Mouse (Mus musculus): ENCODE data around the gene Tyro3. TPM values are rescaled to one million over a fixed set of nuclear protein-coding genes. Genes with fewer than 3 reads are reported as not detected.

The Tyro3 gene
- total RNA-seq, 2 experiments from 2014 or later: 1.9 to 2.2 TPM

DNA sequence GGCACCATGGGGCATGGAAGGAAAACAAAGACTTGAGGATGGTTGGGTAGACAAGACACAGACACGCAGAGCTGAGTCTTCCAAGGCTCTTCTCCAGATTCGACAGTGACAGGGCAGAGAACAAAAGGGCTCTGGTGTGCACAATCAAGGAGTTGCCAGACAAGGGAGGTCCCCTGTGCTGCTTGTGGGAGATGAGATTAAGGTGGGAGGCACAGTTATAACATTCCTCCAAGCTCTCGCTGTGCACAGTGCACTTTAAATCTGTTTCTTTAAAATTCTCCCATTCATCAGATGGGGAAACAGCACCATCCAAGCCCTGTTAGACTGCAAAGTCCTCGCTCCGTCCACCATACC is 6.7 kb downstream of the Tyro3 start:
- DNase-seq: no peak

DNA sequence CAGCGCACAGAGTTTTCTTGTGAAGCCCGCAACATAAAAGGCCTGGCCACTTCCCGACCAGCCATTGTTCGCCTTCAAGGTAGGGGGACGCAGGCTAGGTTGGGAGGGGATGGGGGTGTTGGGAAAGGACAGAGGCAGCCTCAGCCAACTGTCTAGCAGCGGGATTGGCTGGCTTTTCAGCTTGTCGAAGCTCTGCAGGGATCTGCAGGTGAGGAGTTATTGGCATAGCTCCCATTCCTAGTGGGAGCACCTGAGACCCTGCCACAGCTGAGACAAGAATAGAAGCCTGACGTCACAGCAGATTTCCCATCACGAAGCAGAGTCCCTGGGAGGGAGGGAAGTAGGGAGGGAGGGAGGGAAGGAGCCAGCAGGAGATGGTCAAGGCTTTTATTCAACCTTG is 7.2 kb downstream of the Tyro3 start:
- no peak for DNase-seq

DNA sequence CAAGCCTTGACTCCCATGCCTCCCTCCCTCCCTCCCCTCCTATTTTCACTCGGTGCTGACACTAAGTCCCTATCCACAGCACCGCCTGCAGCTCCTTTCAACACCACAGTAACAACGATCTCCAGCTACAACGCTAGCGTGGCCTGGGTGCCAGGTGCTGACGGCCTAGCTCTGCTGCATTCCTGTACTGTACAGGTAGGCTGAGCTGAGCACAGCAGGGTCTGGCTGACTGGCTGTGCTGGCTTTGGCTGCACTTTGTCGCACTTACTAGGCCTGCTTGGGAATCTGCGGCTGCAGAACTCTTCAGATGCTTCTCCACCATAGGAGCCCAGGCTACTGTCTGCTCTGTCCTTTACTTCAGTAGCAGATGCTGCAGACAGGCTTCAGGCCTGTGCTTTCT is 8.0 kb downstream of the Tyro3 start:
- no peak for DNase-seq

DNA sequence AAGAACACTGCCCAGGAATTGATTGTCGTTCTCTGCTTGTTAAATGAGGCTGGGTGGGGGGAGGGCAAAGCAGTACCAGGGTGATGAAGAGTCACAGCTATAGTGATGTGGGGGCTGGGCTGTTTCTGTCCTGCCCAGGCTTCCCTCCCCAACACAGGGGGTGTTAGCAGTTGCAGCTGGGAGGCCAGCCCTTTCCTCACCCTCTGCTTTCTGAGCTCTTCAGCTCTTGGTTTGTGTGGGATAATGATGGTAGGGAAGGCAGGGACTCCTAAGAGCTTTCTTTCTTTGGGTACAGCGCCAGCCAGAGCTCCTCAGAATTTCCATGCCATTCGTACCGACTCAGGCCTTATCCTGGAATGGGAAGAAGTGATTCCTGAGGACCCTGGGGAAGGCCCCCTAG is 10.9 kb downstream of the Tyro3 start:
- no peak for DNase-seq

DNA sequence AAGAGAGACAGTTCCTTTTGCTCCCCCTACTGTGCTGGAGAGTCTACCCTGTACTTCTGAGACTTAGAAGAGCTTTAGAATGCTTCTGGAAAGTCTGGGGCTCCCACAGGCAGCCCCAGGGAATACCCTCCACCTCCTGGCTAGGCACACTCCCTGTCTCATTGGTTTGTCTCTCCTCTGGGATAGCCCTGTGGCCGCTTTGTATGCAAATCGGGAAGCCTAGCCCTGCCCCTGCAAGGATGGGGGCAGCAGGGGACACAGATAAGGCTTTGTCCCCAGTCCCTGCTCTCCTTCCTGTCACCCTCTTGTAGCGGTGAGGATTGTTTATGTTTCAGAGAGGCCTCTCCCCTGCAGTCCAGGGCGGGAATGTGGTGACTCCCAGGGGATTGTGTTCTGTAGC is 11.3 kb downstream of the Tyro3 start:
- no peak for DNase-seq

DNA sequence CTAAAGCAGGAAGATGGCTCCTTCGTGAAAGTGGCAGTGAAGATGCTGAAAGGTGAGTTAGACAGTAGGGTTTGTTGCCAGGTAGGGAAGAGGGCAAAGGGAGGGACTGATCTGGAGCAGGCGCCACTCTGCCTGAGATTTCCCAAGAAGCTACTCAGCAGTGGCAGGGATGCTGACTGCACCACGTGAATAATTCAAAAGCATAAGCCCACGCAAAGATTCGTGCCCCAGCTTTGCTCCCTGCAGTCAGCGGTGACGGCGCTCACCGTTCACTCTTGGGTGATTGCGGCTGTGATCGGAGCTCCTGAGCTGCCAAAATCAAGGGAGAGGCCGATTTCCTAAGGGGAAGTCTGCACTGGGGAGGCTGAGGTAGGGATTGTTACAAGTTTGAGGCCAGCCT is 13.4 kb downstream of the Tyro3 start:
- DNase-seq: no peak

DNA sequence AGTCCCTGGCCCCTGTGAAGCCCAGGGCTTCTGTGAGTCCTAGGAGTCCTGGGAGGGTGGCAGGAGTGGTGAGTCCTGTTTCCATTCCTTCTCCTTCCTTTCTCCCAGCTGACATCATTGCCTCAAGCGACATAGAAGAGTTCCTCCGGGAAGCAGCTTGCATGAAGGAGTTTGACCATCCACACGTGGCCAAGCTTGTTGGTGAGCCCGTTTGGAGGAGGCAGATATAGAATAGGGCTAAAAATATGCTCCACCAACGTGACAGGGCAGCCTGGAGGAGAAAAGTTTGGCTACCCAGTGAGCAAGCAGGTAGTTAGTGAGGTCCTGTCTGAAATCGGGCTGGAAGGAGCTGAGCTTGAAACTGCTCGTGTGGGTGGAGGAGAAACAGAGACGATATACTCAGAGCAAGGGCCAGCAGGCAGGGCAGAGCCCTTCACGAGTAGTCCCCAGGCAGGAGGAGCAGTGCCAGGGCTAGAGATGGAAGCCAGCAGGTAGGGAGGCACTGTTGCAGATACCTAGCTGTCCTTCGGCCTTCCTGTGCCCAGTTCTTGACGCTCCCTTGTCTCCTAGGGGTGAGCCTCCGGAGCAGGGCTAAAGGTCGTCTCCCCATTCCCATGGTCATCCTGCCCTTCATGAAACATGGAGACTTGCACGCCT is 14.1 kb downstream of the Tyro3 start:
- DNase-seq: peak; percentile 18 to 20

DNA sequence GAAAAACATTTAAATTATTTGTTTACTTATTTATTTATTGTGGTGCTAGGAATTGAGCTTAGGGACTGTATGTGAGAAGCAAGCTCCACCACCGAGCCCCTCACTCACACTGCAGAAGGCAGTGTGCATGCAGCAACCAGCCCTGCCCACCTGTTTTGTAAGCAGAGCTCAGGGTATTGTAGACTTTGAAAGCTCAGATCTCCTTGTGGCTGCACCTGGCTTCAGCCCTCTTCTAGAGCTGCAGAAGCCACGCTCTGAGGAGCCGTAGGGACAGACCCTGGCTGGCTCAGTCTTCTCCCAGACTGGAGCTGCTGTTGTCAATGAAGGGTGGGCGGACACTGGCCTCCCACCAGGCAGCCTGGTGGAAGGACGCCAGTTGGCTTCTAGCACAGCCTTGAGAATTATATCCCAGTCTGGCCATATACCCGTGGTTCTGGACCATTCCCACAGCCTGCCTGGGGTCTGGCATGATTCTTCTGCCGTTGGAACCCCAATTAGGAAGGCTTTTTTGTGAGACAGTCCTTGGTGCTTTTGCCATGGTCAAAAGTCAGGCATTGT is 16.9 kb downstream of the Tyro3 start:
- DNase-seq: peak in 1 of 2 experiments; percentile 23

DNA sequence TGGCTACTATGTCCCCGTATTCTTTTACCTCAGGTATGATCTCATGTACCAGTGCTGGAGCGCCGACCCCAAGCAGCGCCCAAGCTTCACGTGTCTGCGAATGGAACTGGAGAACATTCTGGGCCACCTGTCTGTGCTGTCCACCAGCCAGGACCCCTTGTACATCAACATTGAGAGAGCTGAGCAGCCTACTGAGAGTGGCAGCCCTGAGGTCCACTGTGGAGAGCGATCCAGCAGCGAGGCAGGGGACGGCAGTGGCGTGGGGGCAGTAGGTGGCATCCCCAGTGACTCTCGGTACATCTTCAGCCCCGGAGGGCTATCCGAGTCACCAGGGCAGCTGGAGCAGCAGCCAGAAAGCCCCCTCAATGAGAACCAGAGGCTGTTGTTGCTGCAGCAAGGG is 19.1 kb downstream of the Tyro3 start:
- no peak for DNase-seq

DNA sequence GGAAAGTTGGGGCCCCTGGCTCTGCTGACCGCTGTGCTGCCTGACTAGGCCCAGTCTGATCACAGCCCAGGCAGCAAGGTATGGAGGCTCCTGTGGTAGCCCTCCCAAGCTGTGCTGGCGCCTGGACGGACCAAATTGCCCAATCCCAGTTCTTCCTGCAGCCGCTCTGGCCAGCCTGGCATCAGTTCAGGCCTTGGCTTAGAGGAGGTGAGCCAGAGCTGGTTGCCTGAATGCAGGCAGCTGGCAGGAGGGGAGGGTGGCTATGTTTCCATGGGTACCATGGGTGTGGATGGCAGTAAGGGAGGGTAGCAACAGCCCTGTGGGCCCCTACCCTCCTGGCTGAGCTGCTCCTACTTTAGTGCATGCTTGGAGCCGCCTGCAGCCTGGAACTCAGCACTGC is 19.5 kb downstream of the Tyro3 start:
- DNase-seq: no peak

DNA sequence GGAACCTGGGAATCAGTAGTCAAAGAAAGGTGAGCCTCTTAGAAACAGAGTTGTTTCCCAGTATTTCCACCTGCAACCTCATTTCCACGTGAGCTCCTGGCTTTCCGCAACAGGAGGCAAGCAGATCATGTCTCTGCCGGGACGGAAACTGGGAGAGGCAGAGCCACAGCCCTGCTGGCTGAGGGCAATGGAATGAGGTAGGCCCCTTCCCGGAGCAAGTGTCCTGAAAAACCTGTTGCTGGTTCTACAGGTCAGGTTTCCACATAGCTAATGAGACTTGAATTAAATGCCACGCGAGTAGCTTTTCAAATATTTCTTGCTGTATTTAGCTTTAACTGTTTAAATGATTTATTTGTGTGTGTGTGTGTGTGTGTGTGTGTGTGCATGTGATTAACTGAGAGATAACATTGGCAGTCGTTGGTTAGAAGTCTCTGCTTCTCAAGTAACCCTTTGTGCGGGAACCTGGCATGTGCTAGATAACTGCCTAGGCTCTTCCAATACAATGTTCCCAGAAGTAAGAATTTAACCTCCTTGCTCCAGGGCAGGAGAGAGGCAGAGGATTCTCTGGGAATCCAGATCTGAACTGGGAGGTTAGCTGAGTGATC is 21.2 kb downstream of the Tyro3 start:
- no peak for DNase-seq

DNA sequence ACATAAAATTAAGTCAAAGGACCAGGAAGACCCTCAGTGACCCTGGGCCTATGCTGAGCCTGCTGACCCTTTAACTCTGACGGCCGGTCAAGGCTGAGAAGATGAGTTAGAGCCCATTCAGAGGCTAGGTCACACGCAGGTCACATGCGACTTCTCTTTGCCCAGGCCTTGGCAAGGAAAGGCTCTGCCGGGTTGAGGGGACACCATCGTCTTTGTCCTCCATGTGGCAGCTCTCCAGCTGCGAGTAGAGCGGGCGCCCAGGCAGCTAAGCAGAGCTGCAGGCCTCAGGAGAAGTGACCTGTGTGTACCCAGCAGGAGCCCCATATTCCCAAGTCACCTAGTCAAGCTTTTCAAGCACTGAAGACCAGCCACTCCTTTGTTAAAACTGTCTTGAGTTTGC is 23.6 kb downstream of the Tyro3 start:
- peak in 1 of 2 experiments; percentile 20 for DNase-seq

DNA sequence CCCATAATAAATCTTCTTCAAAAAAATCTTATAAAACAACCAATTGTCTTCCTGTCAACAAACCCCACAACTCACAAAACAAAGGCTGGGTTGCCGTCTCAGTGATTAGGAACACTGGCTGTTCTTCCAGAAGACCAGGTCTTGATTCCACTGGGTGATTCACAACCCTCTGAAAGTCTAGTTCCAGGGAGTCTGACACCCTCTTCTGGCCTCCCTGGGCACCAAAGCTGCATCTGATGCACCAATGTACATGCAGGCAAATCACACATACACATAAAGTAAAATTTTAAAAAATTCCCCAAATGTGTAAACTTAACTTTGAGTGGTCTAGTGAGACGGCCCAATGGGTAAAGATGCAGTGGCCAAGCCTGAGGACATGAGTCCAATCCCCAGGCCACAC is 33.0 kb downstream of the Tyro3 start:
- no peak for DNase-seq

DNA sequence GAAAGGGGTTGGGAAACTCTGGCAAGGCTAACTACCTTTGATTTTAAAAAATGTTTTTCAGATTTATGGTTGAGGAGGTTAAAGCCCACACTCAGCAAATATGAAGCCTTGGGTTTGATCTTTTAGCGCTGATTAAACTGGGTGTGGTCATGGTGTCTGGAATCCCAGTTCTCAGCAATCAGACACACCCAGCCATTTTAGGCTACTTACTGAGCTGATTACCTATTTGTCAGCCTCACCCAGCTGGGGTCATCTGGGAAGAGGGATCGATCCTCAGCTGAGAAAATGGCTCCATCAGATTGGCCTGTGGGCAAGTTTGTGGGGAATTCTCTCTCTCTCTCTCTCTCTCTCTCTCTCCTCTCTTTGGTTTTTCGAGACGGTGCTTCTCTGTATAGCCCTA is 36.7 kb downstream of the Tyro3 start:
- no peak for DNase-seq

DNA sequence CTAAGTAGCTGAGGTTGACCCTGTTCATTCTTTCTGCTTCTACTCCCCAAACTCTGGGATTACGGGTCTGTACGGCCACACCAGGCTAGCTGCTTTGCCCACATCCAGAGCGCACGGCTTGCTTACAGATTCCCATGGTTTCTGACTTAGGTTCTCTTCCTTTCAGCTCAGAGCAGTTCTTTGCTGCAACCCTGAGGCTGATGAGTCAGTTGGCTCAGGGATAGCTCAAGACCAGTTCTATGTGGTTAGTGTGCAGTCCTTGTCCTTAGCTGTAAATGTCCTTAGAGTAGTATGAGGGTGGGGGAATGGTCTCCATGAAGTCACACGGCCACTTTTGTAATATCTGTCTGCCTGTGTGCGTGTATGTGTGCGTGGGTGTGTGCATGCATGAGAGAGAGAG is 40.1 kb downstream of the Tyro3 start:
- no peak for DNase-seq

DNA sequence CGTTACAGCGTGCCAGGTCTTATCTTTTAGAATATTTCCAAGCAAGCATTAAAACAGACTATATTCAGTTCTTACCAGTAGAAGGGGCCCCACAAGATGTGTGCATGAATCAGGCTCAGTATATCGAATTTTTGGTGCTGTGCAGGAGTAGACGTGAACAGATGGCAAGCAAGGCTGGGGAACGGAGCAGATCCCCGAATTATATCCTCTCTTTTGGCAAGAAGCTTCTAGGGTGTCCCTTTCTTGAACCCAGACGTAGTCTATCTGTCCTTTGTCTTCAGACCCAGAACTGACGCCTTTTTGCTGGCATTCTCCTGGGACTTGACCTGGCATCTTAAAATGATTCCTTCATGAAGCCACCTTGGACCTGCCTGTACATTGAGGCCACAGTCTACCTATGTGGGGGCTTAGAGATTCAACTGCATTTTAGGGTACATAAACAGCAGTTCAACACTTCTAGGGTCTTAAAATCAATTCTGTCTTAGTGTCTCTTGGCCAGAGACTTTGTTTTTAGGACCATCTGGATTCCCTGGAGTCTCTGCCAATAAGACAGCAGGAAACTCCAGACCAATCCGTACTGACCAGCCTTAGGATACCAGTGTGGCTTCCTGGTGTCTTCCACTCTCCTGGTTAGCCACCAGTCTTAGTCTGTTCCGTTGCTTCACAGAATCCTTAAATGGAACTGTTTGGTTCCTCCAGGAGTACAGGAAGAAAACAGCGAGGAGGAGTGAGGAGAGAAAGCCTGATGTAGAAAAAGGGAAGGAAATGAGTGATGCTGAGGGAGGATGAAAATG is 41.0 kb downstream of the Tyro3 start:
- DNase-seq: no peak

DNA sequence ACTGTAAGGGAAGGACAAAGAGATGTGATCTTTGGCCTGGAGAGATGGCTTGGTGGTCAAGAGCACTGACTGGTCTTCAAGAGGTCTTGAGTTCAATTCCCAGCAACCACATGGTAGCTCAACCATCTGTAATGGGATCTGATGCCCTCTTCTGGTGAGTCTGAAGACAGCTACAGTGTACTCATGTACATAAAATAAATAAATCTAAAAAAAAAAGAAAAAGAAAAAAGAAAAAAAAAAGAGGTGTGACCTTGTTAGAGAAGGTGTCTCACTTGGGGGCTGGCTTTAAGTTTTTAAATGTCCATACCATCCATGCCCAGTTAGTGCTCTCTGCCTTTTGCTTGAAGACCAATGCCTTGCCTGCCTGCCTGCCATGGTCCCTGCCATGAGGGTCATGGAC is 42.5 kb downstream of the Tyro3 start:
- DNase-seq: no peak

DNA sequence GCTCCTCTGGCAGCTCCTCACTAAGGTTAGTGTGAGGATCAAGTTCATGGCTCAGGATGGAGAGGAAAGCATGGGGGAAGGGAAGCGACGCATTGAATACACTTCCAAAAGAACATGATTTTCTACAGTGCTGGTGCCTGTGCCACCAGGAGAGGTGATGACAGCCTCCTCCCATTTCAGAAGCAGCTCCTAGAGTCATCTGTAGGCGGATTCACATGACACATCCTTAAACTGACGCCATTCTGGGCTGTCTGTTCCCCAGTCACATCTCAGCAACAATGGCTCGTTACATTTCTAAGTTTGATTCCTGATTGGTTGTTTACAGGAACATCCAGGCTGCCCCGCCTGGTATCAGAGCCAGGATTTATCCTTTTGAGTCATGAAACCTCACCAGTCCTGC is 44.5 kb downstream of the Tyro3 start:
- DNase-seq: no peak

DNA sequence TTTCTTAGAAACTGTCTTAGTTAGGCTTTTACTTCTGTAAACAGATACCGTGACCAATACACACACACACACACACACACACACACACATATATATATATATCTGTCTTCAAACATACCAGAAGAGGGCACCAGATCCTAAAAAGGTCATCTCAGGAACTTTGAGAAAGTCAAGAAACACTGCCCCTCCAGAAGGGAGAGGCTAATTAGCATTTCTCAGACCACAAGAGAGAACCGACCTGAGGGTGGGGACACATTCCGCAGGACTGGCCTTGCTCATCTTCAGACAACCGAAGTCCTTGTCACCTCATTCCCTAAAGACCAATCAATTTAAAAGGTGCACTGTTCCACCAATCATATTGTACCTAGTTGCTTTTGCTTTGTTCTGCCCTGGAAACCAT is 46.0 kb downstream of the Tyro3 start:
- DNase-seq: no peak

DNA sequence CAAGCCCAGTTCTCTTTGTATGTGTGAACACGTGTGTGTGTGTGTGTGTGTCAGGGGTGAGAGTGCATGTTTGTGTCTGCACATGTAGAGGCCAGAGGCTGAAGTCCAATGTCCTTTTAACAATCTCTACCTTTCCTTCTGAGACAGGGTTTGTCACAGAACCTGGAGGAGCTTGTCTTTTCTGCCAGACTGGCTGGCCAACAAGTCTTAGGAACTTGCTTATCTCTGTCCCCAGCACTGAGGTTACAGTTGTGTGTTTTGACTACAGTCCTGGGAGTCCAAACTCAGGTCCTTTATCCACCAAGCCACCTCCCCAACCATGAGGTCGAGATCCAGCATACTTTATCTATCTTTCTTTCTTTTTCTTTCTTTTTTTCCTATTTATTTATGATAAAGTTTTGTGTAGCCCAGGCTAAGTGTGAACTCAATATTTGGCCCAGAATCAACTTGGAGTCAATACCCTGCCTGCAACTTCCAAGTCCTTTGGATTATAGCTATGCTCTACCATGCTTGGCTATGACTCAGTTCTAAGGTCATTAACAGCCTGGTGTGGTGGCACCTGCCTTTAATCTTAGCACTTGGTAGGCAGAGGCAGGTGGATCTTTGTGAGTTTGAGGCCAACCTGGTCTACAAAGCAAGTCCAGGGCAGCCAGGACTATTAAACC is 48.5 kb downstream of the Tyro3 start:
- no peak for DNase-seq

DNA sequence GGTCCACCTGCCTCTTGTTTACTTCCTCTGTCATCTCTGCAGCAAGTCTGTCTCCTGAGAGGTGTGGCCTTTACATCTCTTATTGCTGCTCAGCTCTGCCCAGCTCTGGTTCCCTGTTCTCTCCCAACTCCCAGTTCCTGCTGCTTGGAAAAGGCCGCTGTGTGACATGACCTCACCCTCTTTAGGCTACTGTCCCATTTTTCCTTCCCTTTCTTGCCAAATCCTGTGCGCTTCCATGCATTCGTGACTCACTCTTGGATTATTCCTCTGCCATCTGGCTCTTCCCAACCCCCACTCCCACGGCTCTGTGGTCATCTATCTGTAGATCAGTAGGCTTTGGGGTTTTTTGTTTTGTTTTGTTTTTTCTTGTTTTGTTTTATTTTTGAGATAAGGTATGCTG is 49.4 kb downstream of the Tyro3 start:
- peak; percentile 43 to 53 for DNase-seq

DNA sequence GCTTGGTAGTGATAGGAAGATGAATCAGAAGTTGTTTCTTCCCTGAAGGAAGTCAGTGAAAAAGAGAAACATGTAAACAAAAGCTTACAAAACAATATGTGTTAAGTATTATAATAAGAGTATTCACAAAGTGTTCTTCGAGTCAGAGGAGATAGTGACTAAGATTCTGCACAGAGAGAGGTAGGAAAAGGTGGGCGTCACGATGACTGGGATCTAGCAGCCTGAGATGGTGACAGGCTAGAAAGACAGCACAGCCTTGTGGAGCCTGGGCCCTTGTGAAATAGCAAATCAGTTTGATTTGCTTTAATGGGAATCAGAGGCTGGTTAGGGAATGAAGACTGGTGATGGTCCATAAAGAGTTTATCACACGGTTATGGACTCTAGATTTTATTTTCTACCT is 56.3 kb downstream of the Tyro3 start:
- DNase-seq: no peak

DNA sequence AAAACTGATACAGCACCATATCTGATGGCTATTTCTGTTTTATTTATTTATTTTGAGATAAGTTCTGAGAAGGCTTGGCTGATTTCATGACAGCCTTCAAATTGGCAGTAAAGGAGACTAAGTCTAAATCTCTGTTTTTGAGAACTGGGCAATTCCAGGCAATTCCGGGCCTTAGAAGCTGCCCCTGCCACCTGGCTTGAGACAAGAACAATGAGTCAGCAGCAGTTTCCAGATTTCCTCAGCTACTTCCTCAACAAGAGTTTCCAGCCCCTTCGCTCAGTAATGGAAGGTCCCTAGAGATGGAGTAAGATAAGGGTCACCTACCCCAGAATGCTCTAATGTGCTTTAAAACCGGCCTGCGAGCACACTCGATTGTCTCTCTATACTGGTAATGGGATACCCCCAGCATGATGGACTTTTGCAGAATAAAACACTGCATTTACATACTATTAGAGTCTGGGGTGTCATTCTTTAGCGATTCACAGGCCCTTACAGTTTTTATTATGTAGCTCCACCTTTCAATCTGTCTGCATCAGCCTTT is 57.8 kb downstream of the Tyro3 start:
- no peak for DNase-seq

Data from heart, adult 18-20 months (tissue).